Mouse (Mus musculus) heart, embryonic 10.5 days (tissue): ENCODE measurements at regions not wholly inside any gene's neighbourhood (a gene's known extent, or its start where the extent isn't known, plus 50 kb on each side); places are given as distances from the start of the nearest gene placed in this dataset.

Experiments
- DNase-seq: peaks from one replicate; pipeline ENCODE4 v3.0.0-alpha.2; 2017; ENCODE audit warnings: low spot score
- H3K27ac ChIP-seq: fragments of 300-500 bp; sonication (generic); 2 replicates; pipeline ENCODE4 v1.5.1; 2016; ENCODE audit warnings: mild to moderate bottlenecking
- H3K27me3 ChIP-seq: fragments of 300-500 bp; sonication (generic); 2 replicates; pipeline ENCODE4 v1.6.1; 2016; ENCODE audit warnings: mild to moderate bottlenecking; ENCODE audit not compliant: poor library complexity, insufficient read depth, severe bottlenecking
- H3K36me3 ChIP-seq: fragments of 300-500 bp; sonication (generic); 2 replicates; pipeline ENCODE4 v1.6.1; 2016; ENCODE audit warnings: mild to moderate bottlenecking, moderate library complexity
- H3K4me1 ChIP-seq: fragments of 300-500 bp; sonication (generic); 2 replicates; pipeline ENCODE4 v1.6.1; 2016; ENCODE audit warnings: mild to moderate bottlenecking
- H3K4me3 ChIP-seq: fragments of 300-500 bp; sonication (generic); 2 replicates; pipeline ENCODE4 v1.5.1; 2016; ENCODE audit warnings: mild to moderate bottlenecking, moderate library complexity
- H3K9me3 ChIP-seq: fragments of 300-500 bp; sonication (generic); 2 replicates; pipeline ENCODE4 v1.6.1; 2016; ENCODE audit warnings: mild to moderate bottlenecking, moderate library complexity
- WGBS: fragments of 180-500 bp; shearing (Covaris S2); methylation state at CpG from one replicate; pipeline ENCODE4 v1.1.7; 2016; 5-methylcytosine and 5-hydroxymethylcytosine counted together

DNA sequence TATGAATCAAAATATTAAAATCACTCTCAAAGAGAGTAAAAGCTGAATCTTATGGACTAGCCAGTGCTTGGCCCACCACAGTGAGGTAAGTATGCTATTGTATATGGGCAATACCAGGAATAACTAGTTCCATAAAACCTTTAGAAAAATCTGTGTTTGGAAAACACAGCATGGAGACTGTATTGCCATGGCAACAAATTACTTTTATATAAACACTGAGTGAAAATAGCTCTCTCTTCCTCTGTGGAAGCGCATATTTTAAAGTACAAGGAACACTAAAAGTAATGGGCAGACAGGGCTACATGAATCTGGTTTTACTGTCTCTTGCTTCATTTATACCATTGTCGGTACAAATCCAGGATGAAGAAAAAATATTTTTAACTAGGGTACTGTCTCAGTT, 199.5 kb downstream of the Tm4sf1 start:
- Histone ChIP-seq H3K4me3 (no peak overlapping the region), H3K36me3 (no peaks in the 10 kb centered on the region), H3K27ac (no peak overlapping the region), H3K4me1 (no peaks in the 10 kb centered on the region), H3K9me3 (no peaks in the 10 kb centered on the region), H3K27me3 (no peaks in the 10 kb centered on the region)
- DNase-seq: no peak
- WGBS: 85% methylated on average over 2 of the region's 2 CpGs

DNA sequence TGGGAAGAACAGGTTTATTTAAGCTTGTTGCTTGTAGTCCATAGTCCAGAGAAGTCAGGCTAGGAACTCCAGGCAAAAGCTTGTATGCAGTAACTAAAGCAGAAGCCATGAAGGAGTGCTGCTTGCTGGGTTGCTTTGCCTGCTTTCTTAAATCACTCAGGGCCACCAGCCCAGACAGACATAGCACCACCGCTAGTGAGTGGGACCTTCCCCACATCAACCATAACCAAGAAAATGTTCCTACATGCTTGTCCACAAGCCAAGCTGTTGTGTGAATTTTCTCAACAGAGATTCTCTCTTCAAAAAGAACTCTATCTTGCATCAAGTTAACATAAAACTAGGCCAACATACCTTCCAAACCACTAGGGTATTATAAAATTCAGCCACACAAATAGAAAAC, 201.3 kb downstream of the Tm4sf1 start:
- H3K27me3 ChIP-seq: no peaks in the 10 kb centered on the region
- H3K4me1 ChIP-seq: no peaks in the 10 kb centered on the region
- H3K27ac ChIP-seq: no peak overlapping the region
- WGBS: 83% methylated on average over 1 of the region's 1 CpGs
- H3K9me3 ChIP-seq: no peaks in the 10 kb centered on the region
- DNase-seq: no peak
- no peaks in the 10 kb centered on the region for H3K36me3 ChIP-seq
- H3K4me3 ChIP-seq: no peak overlapping the region

- no peak overlapping the region for H3K4me3 ChIP-seq
- H3K36me3 ChIP-seq: no peaks in the 10 kb centered on the region
- H3K27me3 ChIP-seq: no peaks in the 10 kb centered on the region
- H3K9me3 ChIP-seq: no peaks in the 10 kb centered on the region
- 70% methylated on average over 3 of the region's 3 CpGs for WGBS
- DNase-seq: no peak
- no peaks in the 10 kb centered on the region for H3K4me1 ChIP-seq
- no peak overlapping the region for H3K27ac ChIP-seq
Measured at GRCm38 (mm10) chr3:57094936-57095335, 206.9 kb downstream of the Tm4sf1 start.

DNA sequence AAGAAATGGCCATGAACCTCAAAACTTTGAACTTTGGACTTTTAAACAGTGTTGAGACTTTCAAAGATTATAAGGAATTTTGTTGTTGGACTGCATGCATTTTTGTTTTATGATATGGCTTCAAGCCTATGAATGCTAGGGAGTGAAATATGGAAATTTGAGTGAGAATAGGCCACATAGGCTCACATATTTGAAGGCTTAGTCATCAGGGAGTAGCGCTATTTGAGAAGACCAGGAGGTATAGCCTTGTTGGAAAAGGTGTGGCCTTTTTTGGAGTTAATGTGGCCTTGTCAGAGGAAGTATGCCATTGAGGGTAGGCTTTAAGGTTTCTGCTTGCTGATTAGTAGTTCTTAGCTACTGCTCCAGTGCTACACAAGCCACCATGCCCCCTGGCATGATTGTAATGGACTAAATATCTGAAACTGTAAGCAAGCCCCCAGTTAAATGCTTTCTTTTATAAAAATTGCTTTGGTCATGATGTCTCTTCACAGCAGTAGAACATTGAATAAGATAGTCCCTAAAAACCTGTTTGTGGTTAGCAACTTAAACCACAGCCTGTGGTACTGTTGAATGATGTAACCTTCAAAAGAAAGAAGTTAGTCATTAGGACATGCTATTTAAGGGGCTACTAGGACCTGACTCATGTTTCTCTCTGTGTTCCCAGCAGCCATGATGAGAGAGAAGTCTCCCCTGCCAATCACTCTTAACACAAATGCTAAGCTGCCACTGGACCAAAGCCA, 208.4 kb downstream of the Tm4sf1 start:
- Histone ChIP-seq H3K4me3 (no peak overlapping the region), H3K36me3 (no peaks in the 10 kb centered on the region), H3K9me3 (no peaks in the 10 kb centered on the region), H3K4me1 (no peaks in the 10 kb centered on the region), H3K27ac (no peak overlapping the region), H3K27me3 (no peaks in the 10 kb centered on the region)
- DNase-seq: no peak
- 73% methylated on average over 1 of the region's 1 CpGs for WGBS

DNA sequence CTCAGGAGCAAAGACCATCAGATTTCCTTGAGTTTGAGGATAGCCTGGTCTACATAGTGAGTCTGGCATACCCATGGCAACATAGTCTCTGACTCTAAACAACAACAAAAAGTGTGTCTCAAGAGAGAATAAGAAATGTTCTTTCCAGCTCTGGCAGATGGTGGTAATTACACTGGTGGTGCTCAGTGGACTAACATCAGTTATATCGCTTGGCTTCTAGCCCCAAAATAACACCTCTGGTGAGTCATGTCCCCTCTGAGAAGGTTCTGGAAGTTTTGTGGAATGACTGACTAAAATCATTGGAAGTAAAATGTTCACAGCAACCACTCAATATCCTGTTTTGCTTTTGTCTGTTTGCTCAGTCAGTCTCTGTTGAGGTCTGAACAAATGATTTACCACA, 227.3 kb downstream of the Tm4sf1 start:
- DNase-seq: no peak
- no peaks in the 10 kb centered on the region for H3K9me3 ChIP-seq
- no peaks in the 10 kb centered on the region for H3K27me3 ChIP-seq
- no peak overlapping the region for H3K4me3 ChIP-seq
- no peak overlapping the region for H3K27ac ChIP-seq
- H3K4me1 ChIP-seq: no peaks in the 10 kb centered on the region
- no peaks in the 10 kb centered on the region for H3K36me3 ChIP-seq
- 75% methylated on average over 1 of the region's 1 CpGs for WGBS

DNA sequence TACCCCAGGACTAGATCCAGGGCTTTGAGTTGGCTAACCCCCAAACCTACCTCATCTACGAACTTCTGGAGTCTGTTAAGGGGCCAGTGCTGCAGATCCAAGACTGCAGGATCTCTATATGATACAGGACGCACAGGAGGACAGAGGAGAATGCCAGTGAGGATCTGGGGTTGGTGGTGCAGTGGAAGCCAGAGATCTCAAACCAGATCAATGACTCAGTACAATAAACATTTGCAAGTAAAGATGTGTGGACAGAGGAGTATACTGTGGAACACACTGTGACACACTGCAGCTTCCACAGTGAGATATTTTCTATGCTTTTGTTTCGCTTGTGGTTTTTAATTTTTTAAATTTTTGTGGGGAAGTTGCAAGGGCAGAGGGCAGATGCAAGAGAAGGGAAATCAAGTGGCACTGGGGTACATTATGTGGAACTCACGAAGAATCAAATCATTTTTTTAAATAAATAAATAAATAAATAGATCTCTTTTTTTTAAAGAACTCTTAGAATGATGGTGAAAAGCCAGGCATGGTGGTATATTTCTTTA, 227.8 kb downstream of the Tm4sf1 start:
- no peak overlapping the region for H3K4me3 ChIP-seq

GRCm38 (mm10) chr3:57033021-57033420, 268.8 kb downstream of the Tm4sf1 start:
- Histone ChIP-seq H3K27ac (no peak overlapping the region), H3K36me3 (no peaks in the 10 kb centered on the region), H3K4me3 (no peak overlapping the region), H3K27me3 (no peaks in the 10 kb centered on the region), H3K4me1 (no peaks in the 10 kb centered on the region), H3K9me3 (no peaks in the 10 kb centered on the region)
- DNase-seq: no peak

More for the DNA sequence above, 227.8 kb downstream of the Tm4sf1 start:
- Histone ChIP-seq H3K27ac (no peak overlapping the region), H3K36me3 (no peaks in the 10 kb centered on the region), H3K9me3 (no peaks in the 10 kb centered on the region), H3K4me1 (no peaks in the 10 kb centered on the region), H3K27me3 (no peaks in the 10 kb centered on the region)
- 73% methylated on average over 4 of the region's 4 CpGs for WGBS
- DNase-seq: no peak

DNA sequence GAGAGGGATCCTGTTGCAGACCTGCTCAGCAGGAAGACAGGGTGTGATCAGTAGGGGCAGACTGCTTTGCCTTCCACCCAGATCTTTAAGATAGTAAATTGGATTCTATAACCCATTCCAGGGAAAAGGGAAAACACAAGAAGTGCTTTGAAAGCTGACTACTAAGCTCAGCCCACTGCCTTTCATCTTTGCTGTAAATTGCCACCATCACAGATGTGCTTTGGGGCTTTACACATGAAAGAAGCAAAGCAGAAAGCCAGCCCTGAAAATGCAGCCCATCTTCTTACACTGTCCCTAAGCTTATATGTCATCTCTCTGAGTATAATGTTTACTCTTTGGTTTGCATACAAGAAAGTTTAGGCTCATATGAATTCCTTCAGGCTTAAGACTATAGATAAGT, 283.6 kb downstream of the Tm4sf1 start:
- Histone ChIP-seq H3K4me1 (no peaks in the 10 kb centered on the region), H3K36me3 (no peaks in the 10 kb centered on the region), H3K27ac (no peak overlapping the region), H3K27me3 (no peaks in the 10 kb centered on the region), H3K4me3 (no peak overlapping the region), H3K9me3 (no peaks in the 10 kb centered on the region)
- no peak for DNase-seq

DNA sequence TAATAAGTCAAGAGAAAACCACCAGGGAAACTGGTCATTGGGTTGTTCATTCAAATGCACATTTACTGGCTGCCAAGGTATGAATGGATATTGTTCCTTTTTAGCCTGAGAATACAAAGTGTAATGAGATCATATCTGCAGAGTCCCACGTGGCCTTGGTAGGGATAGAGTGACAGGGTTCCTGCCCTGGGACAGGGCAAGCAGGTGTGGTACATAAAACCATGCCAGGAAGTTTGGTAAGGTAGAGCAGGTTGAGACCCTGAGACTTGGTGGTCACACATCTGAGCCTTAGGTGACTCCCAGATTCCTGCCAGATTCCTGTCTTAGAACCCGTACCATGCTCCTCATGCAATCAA, 320.5 kb downstream of the Tm4sf1 start:
- Histone ChIP-seq H3K9me3 (no peaks in the 10 kb centered on the region), H3K36me3 (no peaks in the 10 kb centered on the region), H3K27me3 (no peaks in the 10 kb centered on the region), H3K4me3 (no peak overlapping the region), H3K4me1 (no peaks in the 10 kb centered on the region), H3K27ac (no peak overlapping the region)
- 80% methylated on average over 2 of the region's 2 CpGs for WGBS
- DNase-seq: no peak

GRCm38 (mm10) chr3:56980593-56981304, 321.0 kb downstream of the Tm4sf1 start:
- no peaks in the 10 kb centered on the region for H3K27me3 ChIP-seq
- H3K9me3 ChIP-seq: no peaks in the 10 kb centered on the region
- 70% methylated on average over 3 of the region's 3 CpGs for WGBS
- no peak overlapping the region for H3K4me3 ChIP-seq
- no peaks in the 10 kb centered on the region for H3K36me3 ChIP-seq
- no peak for DNase-seq
- no peak overlapping the region for H3K27ac ChIP-seq
- no peaks in the 10 kb centered on the region for H3K4me1 ChIP-seq

- Histone ChIP-seq H3K27me3 (no peaks in the 10 kb centered on the region), H3K27ac (no peak overlapping the region), H3K36me3 (no peaks in the 10 kb centered on the region), H3K9me3 (no peaks in the 10 kb centered on the region), H3K4me1 (no peaks in the 10 kb centered on the region), H3K4me3 (no peak overlapping the region)
- DNase-seq: no peak
- WGBS: 61% methylated on average over 1 of the region's 1 CpGs
Measured at GRCm38 (mm10) chr3:56966008-56966407, 335.8 kb downstream of the Tm4sf1 start.

GRCm38 (mm10) chr3:56965444-56965843, 336.3 kb downstream of the Tm4sf1 start:
- DNase-seq: no peak
- Histone ChIP-seq H3K27ac (no peak overlapping the region), H3K36me3 (no peaks in the 10 kb centered on the region), H3K4me1 (no peaks in the 10 kb centered on the region), H3K27me3 (no peaks in the 10 kb centered on the region), H3K9me3 (no peaks in the 10 kb centered on the region), H3K4me3 (no peak overlapping the region)
- whole genome bisulfite sequencing: 82% methylated on average over 2 of the region's 2 CpGs

GRCm38 (mm10) chr3:56964156-56964555, 337.6 kb downstream of the Tm4sf1 start:
- WGBS: 83% methylated on average over 3 of the region's 3 CpGs
- Histone ChIP-seq H3K27me3 (no peaks in the 10 kb centered on the region), H3K36me3 (no peaks in the 10 kb centered on the region), H3K27ac (no peak overlapping the region), H3K4me1 (no peaks in the 10 kb centered on the region), H3K4me3 (no peak overlapping the region), H3K9me3 (no peaks in the 10 kb centered on the region)
- DNase-seq: no peak
